Mouse (Mus musculus): ENCODE measurements around the gene Snrnp25.

Snrnp25 gene

DNA sequence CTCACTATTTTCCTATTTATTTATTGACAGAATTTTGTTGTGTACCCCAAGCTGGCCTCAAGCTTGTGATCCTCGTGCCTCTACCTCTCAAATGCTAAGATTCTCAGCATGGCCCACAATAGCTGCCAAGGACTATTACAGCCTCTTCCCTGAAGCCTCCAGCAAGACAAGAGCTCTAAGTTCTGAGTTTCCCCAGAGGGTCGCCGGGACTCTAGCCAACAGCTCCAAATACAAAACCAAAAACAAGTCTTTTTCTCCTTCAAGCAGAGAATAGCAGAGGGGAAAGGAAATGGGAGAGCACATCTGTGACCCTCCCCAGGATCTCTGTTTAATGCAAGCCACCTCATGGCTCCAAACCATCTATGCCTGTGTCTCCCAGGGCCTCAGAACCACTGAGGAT, 38.8 kb downstream of the Snrnp25 start:
- DNase-seq (ENCODE audit: low read depth, low spot score): no peak

DNA sequence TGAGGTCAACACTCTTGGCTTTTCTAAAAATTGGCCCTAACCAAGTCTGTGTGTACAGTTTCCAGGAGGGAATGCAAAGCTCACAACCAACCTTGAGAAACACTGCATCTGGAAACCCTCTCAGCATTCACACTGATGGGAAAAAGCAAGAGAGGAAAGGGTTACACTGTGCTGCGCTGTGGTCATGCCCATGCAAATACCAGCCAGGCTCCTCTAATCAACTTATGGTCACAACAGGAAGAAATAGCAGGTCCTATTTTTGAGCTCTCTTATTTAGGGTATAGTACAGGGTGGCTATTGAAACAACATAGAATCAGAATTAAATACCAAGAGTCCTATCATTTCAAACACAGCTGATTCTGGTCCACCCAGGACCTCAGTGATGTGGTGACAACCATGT, 39.4 kb downstream of the Snrnp25 start:
- DNase-seq (ENCODE audit: low read depth, low spot score): no peak

DNA sequence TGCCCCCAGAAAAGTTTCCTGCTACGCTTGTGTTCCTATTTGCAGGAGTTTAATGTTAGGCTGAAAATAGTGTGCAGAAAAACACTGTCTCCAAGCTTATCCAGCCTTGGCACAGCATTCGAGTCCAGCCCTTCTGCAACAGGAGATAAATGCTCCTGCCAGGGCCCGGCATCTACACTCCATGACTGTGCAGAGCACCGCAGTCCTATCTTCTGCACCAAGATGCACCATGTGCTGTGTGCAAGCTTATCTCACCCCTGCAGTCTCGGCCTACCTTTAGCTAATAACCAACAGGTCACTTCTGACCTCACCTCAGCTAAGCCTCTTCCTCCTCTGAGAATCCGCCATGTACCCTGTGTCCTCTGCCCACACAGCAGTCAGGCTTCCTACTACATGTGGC, 40.4 kb downstream of the Snrnp25 start:
- no peak for DNase-seq (ENCODE audit: low read depth, low spot score)

DNA sequence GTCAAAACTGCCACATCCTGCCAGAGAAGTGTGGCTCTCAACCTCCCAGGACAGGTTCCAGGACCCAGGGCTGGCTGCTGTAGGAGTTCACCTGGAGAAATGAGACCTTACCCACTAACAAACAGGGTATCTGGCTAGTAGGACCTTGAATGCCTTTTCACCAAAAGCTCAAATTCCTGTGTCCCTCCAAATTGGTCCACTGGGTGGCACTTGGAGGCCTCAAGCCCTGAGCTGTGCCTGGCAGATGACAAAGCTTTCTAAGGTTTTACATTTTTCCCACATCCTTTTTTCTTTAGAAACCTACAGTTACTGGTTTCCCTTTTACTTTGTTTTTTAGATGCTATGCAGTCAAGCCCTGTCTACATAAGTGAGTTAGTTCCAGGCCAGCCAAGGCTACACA, 41.9 kb downstream of the Snrnp25 start:
- peak; percentile 51 for DNase-seq (ENCODE audit: low read depth, low spot score)

DNA sequence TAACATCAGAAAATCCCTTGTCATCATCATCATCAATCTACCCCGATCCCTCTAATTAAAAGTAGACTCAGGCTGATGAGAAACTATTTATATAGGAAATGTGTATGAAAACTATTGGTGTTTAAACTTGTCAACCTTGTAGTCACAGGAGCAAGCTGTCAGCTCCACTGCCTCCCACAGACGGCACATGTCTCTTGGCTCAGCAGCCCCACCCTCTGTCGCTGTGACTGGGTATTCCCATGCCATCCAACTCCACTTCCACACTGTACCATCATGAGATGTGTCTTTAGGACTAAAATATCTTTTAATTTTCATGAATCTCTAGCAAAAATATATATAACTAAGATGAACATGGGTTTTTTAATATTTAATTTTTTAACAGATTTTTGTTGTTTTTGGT, 43.1 kb downstream of the Snrnp25 start:
- DNase-seq (ENCODE audit: low read depth, low spot score): no peak

DNA sequence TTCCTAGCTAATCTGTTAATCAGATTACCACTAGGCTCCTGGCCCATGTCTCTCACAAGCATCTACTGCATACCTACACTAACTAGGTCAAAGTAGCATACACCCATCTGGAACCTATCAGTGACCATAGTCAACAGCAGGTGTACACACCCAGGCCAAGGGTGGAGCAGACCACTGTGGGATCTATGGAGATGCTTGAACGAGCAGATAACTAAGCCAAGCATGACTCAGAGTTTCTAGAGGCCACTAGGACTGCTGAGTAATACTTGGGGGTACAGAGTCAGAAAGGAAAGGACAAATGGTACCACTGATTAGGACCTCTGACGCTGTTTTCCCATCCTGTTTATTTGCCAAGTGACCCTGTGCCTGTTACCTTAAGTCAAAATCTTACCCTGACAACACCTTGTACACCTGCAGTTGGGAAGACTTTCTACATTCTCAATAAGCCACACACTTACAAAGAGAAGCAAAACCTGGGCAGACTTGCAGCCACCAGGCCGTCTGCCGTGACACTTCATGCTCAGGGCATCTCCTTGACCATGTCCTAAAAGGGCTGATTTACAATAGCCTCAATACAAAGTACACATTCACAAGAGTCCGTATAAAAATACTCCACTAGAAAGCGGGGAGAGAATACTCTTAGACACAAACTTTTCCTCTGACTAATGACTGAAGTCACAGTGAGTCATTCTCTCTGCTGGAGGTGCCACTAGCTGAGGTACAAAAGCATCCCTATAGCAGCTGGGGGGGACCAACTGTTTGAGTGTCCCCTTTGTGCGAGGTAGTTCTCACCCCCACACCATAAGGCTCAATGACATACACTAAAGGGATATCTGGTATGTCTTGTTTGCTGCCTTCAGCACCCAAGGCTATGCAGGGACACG, 45.9 kb downstream of the Snrnp25 start:
- peak; percentile 65 for DNase-seq (ENCODE audit: low read depth, low spot score)

DNA sequence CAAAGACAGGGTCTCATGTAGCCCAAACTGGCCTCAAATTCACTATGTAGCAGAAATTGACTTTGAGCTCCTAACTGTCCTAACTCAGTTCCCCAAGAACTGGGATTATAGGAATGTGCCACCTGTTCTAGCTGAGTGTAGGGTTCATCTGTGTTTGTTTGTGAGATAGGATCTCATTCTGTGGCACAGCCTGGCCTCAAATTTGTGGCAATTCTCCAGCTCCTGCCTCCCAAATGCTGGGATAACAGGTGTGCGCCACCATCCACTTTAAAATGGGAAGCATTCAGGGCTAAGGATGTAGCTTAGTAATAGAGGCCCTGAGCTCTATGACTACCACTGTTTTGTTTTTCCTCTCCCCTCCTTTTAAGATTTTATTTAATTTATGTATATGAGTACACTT, 47.9 kb downstream of the Snrnp25 start:
- DNase-seq (ENCODE audit: low read depth, low spot score): no peak

DNA sequence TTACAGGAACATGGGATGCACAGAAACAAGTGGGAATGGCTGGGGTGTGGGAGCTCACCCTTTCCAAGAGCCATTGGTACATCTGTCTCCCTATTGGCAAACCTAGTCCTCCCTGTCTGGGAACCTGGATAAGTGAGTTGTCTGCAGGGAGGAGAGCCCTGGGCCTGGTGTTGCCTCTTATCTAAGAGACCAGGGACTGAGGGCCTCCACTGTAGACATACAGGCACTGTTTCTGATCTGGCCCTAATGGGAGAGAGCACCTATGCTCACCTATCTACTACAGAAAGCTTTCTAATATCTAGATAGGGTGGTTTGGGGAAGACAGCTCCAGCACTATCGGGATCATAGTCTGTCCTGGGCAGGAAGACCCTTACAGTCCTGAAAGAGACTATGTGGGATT, 50.9 kb downstream of the Snrnp25 start:
- DNase-seq (ENCODE audit: low read depth, low spot score): no peak

DNA sequence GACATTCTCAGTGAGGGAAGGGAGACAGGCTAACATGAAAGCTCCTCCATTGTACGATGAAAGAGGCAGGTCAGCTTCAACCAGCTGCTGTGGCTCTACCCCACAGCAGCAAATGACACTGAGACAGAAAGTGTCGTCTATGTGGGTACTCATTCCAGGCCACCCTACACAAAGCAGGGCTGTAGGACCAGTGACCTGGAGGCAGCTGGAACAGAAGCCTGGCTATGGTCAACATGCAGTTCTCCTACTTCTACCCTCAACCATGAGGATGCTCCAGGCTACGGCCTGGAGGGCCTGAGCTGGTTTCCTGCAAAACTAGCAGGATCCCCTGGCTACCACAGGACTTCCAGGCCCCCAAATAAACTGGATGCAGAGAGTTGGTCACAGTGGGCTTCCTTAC, 51.4 kb downstream of the Snrnp25 start:
- no peak for DNase-seq (ENCODE audit: low read depth, low spot score)

Measured in 3T3-L1 (cell line).